Mouse (Mus musculus) urinary bladder, adult 2 months (tissue): ENCODE measurements around the gene Wdtc1. TPM values are rescaled to one million over a fixed set of nuclear protein-coding genes. Genes with fewer than 3 reads are reported as not detected.
A peak's percentile ranks its signal among the peaks of the same experiment; 100 is the strongest.

Experiments
- DNase-seq: peaks from one replicate; pipeline ENCODE4 v3.0.0; 2022; ENCODE audit warnings: low spot score
- polyA plus RNA-seq: library from polyadenylated mRNA; depleted of rRNA; stranded (reverse); fragments of >200 nt; gene quantifications from 2 replicates; pipeline ENCODE4 v1.2.3, GENCODE M21; 2012; rRNA removed

Gene Wdtc1
- polyA plus RNA-seq, 1 experiment, result 24.7 TPM

DNA sequence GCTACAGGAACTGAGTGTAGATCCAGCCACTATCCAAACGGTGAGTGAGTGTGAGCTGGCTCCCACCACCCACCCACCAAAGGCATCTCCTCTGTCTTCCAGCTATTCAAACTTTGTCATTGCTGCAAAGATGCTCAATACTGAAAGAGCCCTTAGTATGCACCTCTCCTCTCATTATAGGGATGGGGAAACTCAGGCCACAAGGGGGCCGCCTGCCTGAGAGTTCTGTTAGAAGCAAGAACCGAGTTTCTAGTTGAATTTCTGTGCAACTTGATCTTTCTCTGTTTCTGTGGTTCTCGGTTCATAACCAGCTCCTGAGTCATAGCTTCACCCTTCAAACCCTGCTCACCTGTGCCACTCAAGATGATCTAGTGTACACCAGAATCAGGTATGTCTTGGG is 101.2 kb downstream of the Wdtc1 start:
- no peak for DNase-seq

DNA sequence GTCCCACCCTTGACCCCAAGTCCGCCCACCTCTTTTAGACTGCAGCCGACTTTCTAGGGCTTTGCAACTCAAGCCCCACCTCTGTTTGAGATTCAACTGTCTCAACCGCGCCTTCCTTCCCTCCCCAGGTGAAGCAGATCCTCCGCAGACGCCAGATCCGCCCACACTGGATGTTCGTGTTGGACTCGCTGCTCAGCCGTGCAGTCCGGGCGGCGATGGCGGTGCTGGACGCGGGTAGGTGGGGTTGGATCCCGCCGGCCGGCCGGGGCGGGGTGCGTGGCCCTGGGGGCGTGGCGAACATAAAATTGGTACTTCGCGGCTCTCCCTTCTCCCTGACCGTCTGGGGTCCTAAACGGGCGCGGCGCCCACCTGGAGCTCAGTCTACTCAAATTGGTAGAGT is 102.1 kb downstream of the Wdtc1 start:
- DNase-seq, result no peak

DNA sequence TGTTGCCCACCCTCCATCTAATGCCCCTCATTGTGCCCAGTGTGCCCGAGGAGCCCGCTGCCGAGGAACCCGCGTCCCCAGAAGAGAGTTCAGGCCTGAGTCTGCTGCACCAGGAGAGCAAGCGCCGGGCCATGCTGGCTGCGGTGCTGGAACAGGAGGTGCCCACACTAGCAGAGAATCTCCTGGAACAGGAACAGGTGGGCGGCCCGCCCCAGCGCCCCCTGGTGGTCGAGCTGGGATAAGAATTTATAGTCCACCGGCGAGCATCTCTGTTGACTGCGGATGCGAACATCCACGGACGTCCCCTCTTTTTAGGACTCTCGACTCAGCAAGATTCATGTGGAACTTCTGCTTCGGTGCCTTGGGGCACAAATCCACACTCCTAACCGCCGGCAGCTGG is 102.7 kb downstream of the Wdtc1 start:
- peak; percentile 89 for DNase-seq

DNA sequence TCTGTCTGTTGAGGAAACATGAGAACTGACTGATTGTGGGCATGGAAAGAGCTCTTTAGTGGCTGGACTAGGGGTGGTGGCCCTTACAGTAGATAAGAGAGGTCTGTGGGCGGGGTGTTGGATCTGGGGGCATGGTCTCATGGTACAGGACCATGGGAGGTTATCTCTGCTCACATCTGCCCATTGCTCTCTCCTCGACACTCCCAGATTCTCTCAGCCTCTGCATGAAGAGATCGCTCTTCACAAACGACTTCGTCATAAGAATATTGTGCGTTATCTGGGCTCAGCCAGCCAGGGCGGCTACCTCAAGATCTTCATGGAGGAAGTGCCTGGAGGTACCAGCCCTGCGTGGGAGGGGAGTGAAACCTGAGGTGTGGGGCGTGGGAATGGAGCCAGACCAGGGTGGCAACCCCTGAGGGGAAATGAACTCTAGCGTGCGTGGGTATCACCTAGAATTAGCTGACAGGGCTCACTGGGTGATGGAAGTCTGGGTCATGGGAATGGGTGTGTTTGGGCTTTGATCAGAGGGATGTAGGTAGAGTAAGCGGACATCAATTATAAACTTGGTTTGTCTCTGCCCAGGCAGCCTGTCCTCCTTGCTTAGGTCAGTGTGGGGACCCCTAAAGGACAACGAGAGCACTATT is 105.4 kb downstream of the Wdtc1 start:
- no peak for DNase-seq

DNA sequence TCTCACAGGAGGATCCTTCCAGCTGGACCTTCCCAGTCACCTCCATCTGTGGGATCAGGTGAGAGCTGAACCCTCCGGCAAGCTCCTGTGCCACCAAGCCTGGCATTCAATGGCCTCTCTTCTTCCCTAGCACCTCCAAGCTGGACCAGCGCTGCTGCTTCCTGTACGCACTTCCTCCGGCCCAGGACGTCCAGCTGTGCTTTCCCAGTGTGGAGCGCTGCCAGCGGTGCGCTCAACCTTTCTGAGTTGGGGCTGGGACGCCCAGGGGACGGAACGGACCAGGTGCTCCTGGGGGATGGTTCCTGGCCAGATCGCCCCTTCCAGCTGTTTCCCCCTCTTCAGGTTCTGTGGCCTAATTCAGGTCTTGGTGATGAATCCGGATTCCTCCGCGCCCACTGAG is 106.2 kb downstream of the Wdtc1 start:
- DNase-seq, result no peak

DNA sequence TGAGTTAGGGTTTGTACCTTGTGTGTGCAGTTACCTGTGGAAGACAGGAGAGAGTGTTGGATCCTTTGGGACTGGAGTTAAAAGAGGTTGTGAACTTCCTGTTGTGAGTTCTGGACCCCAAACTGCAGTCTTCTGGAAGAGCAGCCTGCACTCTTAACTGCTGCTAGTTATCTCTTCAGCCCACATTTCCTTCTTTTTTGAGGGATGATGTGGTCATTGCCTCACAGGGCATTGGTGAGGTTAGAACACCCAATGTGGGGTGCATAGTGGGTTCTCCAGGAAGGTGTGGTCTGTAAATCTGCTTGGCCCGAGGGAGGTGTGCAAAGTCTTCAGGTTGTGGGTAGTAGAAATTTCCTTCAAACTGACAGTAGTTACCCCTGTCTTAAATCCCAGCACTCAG is 109.0 kb downstream of the Wdtc1 start:
- no peak for DNase-seq

DNA sequence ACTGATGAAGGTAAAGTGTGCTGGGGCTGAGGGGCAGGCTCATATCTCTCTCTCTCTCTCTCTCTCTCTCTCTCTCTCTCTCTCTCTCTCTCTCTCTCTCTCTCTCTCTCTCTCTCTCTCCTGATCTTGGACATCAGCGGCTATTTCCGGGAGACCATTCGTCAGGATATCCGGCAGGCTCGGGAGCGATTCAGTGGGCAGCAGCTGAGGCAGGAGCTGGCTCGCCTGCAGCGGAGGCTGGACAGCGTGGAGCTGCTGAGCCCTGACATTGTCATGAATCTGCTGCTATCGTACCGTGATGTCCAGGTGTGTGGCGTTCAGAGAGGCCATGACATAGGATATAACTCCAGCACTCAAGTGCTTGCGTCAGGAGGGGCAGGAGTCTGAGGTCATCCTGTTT is 109.7 kb downstream of the Wdtc1 start:
- no peak for DNase-seq

DNA sequence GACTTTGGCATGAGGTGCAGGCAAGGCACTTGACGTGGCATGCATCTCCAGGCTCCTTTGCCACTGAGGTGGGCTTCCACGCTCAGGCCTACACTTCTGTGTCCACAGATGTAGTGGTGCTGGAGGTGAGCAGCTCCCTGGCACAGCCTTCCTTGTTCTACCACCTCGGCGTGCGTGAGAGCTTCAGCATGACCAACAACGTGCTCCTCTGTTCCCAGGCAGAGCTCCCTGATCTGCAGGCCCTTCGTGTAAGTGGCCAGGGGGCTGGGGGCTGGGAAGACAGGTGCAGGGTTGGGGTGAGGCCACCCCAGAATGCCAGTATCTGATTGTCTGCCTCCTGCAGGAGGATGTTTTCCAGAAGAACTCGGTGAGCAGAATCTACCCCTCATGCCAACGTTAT is 110.6 kb downstream of the Wdtc1 start:
- DNase-seq, result no peak

Other genes starting within 250 kb of the Wdtc1 start
- gene Wasf2, start 223.0 kb downstream of the Wdtc1 start, polyA plus RNA-seq, result 44.4 and 59.3 TPM in 2 replicates
- 1.5 and 2.1 TPM in 2 replicates for gene Cd164l2, start 141.3 kb downstream of the Wdtc1 start, polyA plus RNA-seq
- 0.15 and 0.36 TPM in 2 replicates for gene Gpr3, start 140.9 kb downstream of the Wdtc1 start, polyA plus RNA-seq
- gene Map3k6, start 112.7 kb downstream of the Wdtc1 start, polyA plus RNA-seq, result 23.8 and 24.2 TPM in 2 replicates
- 67.1 and 79.6 TPM in 2 replicates for gene Sytl1, start 90.4 kb downstream of the Wdtc1 start, polyA plus RNA-seq
- gene Tmem222, start 75.7 kb downstream of the Wdtc1 start, polyA plus RNA-seq, result 81.0 and 92.6 TPM in 2 replicates
- 30.7 and 43.4 TPM in 2 replicates for gene Slc9a1, start 16.2 kb upstream of the Wdtc1 start, polyA plus RNA-seq
- 26.0 and 32.2 TPM in 2 replicates for gene Tent5b, start 126.7 kb upstream of the Wdtc1 start, polyA plus RNA-seq
- gene Trnp1, start 145.1 kb upstream of the Wdtc1 start, polyA plus RNA-seq, result 25.1 and 49.7 TPM in 2 replicates
- 7.6 and 10.0 TPM in 2 replicates for gene Kdf1, start 165.5 kb upstream of the Wdtc1 start, polyA plus RNA-seq
- 107 and 117 TPM in 2 replicates for gene Nudc, start 192.5 kb upstream of the Wdtc1 start, polyA plus RNA-seq
- gene Nr0b2, start 199.9 kb upstream of the Wdtc1 start, polyA plus RNA-seq, result not detected in 2 replicates
- 4.5 and 4.6 TPM in 2 replicates for gene Gpatch3, start 221.3 kb upstream of the Wdtc1 start, polyA plus RNA-seq
- gene Gpn2, start 230.9 kb upstream of the Wdtc1 start, polyA plus RNA-seq, result 20.5 and 25.2 TPM in 2 replicates
- gene Sfn, start 248.7 kb upstream of the Wdtc1 start, polyA plus RNA-seq, result 218 and 326 TPM in 2 replicates